Mouse (Mus musculus) embryonic stem cell, embryonic (primary cell): ENCODE results near the gene Gm34653.
"Not testable (repeated sequence)": the region's sequence is repeated elsewhere in the genome, so short reads cannot be mapped to it uniquely, and the experiment has no call there.

ENCODE experiments used
- CTCF ChIA-PET, 4 experiments: fragments of 300-600 bp in 2 of 4; fragments of 350-600 bp in 2 of 4; sonication (Branson Sonifier 250); formaldehyde crosslinking; loops; one replicate each; lab custom pipeline; 2022; ENCODE audit warnings: inconsistent platforms in 2 of 4; lab: Charles Lee
- POLR2A ChIA-PET, 4 experiments: fragments of 300-600 bp in 2 of 4; fragments of 350-600 bp in 2 of 4; sonication (Branson Sonifier 250); formaldehyde crosslinking; loops; one replicate each; lab custom pipeline; 2022; ENCODE audit warnings: antibody characterized with exemption in 4 of 4, inconsistent platforms in 1 of 4; lab: Charles Lee

Gm34653 gene

GRCm38 (mm10) chr2:34832766-34833457, at the start of gene Gm34653:
Gm34653 (plus strand) TSS chr2:34833007.
- CTCF ChIA-PET, result not testable (repeated sequence)
- POLR2A ChIA-PET, result interaction anchor here in 2 of 4 experiments (1.2 to 4.8 kb wide), 5 partner anchors 17 to 87 kb away, joined by 3 to 20 read pairs (median 3); no protein-coding TSS in a partner anchor

- CTCF ChIA-PET, result interaction anchor here (0.5 to 3.4 kb wide), 23 partner anchors 8 to 668 kb away, joined by 3 to 19 read pairs (median 3); partner anchors contain the start of genes Rabepk (in 2 of the 4), Cntrl (in 1 of the 4) and Hspa5 (in 1 of the 4)
- POLR2A ChIA-PET, result interaction anchor here in 3 of 4 experiments (0.6 to 16.2 kb wide), 23 partner anchors 8 to 325 kb away, joined by 3 to 260 read pairs (median 6); partner anchors contain the start of genes Hspa5 (in 3 of the 3), Gapvd1 (in 2 of the 3), Rabepk (in 2 of the 3) and Cntrl (in 1 of the 3)
Observed at GRCm38 (mm10) chr2:34783064-34784020, 49.5 kb upstream of the Gm34653 start.

- ChIA-PET POLR2A (interaction anchor here in 3 of 4 experiments (0.6 to 16.2 kb wide), 25 partner anchors 8 to 325 kb away, joined by 3 to 260 read pairs (median 5); partner anchors contain the start of genes Hspa5 (in 3 of the 3), Cntrl (in 2 of the 3), Rabepk (in 2 of the 3) and Gapvd1 (in 1 of the 3)), CTCF (interaction anchor here (0.6 to 3.4 kb wide), 29 partner anchors 8 to 1088 kb away, joined by 3 to 19 read pairs (median 3); partner anchors contain the start of genes Rabepk (in 3 of the 4), Cntrl (in 1 of the 4) and Hspa5 (in 1 of the 4))
Observed at GRCm38 (mm10) chr2:34784085-34784484, 48.7 kb upstream of the Gm34653 start.

- POLR2A ChIA-PET, result interaction anchor here in 3 of 4 experiments (1.0 to 15.7 kb wide), 9 partner anchors 9 to 26 kb away, joined by 3 to 260 read pairs (median 8); partner anchors contain the start of genes Hspa5 (in 3 of the 3) and Rabepk (in 2 of the 3)
- CTCF ChIA-PET, result no interaction called here
Observed at GRCm38 (mm10) chr2:34790282-34790681, 42.5 kb upstream of the Gm34653 start.

GRCm38 (mm10) chr2:34792543-34792942, 40.3 kb upstream of the Gm34653 start:
- ChIA-PET CTCF (interaction anchor here in 2 of 4 experiments (0.7 to 1.0 kb wide), 3 partner anchors 9 to 121 kb away, joined by 3 to 7 read pairs (median 5); no protein-coding TSS in a partner anchor), POLR2A (interaction anchor here in 3 of 4 experiments (0.7 to 15.7 kb wide), 8 partner anchors 9 to 28 kb away, joined by 3 to 260 read pairs (median 10); partner anchors contain the start of gene Hspa5 (in 2 of the 3))

GRCm38 (mm10) chr2:34794511-34794910, 38.3 kb upstream of the Gm34653 start:
- ChIA-PET POLR2A (interaction anchor here in 3 of 4 experiments (0.8 to 15.7 kb wide), 13 partner anchors 10 to 314 kb away, joined by 3 to 260 read pairs (median 3); partner anchors contain the start of gene Hspa5 (in 2 of the 3)), CTCF (no interaction called here)

- POLR2A ChIA-PET, result interaction anchor here in 3 of 4 experiments (1.5 to 15.7 kb wide), 6 partner anchors 11 to 55 kb away, joined by 3 to 260 read pairs (median 7); partner anchors contain the start of gene Hspa5 (in 2 of the 3)
- CTCF ChIA-PET, result no interaction called here
Observed at GRCm38 (mm10) chr2:34795426-34795825, 37.4 kb upstream of the Gm34653 start.

- ChIA-PET POLR2A (interaction anchor here in 3 of 4 experiments (0.7 to 15.7 kb wide), 55 partner anchors 9 to 345 kb away, joined by 3 to 260 read pairs (median 4); partner anchors contain the start of genes Hspa5 (in 3 of the 3), Fbxw2 (in 2 of the 3), Gapvd1 (in 2 of the 3) and Cntrl (in 1 of the 3)), CTCF (interaction anchor here in 3 of 4 experiments (0.7 to 2.4 kb wide), 6 partner anchors 15 to 309 kb away, joined by 3 to 12 read pairs (median 6); partner anchors contain the start of genes Cntrl (in 1 of the 3) and Fbxw2 (in 1 of the 3))
Observed at GRCm38 (mm10) chr2:34799357-34800256, 33.2 kb upstream of the Gm34653 start, which contains the start of gene Rabepk. Rabepk (minus strand) TSS chr2:34799912.

GRCm38 (mm10) chr2:34800371-34800770, 32.4 kb upstream of the Gm34653 start:
- ChIA-PET CTCF (interaction anchor here in 2 of 4 experiments (1.4 to 2.4 kb wide), 5 partner anchors 16 to 309 kb away, joined by 5 to 12 read pairs (median 7); partner anchors contain the start of genes Cntrl (in 1 of the 2) and Fbxw2 (in 1 of the 2)), POLR2A (interaction anchor here in 3 of 4 experiments (0.9 to 15.7 kb wide), 34 partner anchors 10 to 332 kb away, joined by 3 to 260 read pairs (median 9); partner anchors contain the start of genes Hspa5 (in 3 of the 3), Fbxw2 (in 2 of the 3), Cntrl (in 1 of the 3) and Gapvd1 (in 1 of the 3))

- POLR2A ChIA-PET, result interaction anchor here in 3 of 4 experiments (0.6 to 15.7 kb wide), 59 partner anchors 9 to 538 kb away, joined by 3 to 260 read pairs (median 4); partner anchors contain the start of genes Hspa5 (in 3 of the 3), Fbxw2 (in 2 of the 3), Gapvd1 (in 2 of the 3) and Cntrl (in 1 of the 3)
Observed at GRCm38 (mm10) chr2:34801516-34802482, 31.0 kb upstream of the Gm34653 start.

GRCm38 (mm10) chr2:34802565-34803245, 30.1 kb upstream of the Gm34653 start:
- CTCF ChIA-PET, result interaction anchor here in 2 of 4 experiments (0.6 to 1.8 kb wide), 9 partner anchors 14 to 397 kb away, joined by 3 to 7 read pairs (median 3); partner anchors contain the start of gene Cntrl (in 1 of the 2)
- POLR2A ChIA-PET, result interaction anchor here (0.6 to 15.7 kb wide), 54 partner anchors 9 to 329 kb away, joined by 3 to 260 read pairs (median 4); partner anchors contain the start of genes Hspa5 (in 3 of the 4), Cntrl (in 2 of the 4), Fbxw2 (in 2 of the 4) and Gapvd1 (in 1 of the 4)

More at GRCm38 (mm10) chr2:34801516-34802482, 31.0 kb upstream of the Gm34653 start:
- CTCF ChIA-PET, result interaction anchor here in 3 of 4 experiments (0.5 to 1.8 kb wide), 13 partner anchors 15 to 398 kb away, joined by 3 to 7 read pairs (median 3); partner anchors contain the start of gene Cntrl (in 1 of the 3)

GRCm38 (mm10) chr2:34803746-34804145, 29.1 kb upstream of the Gm34653 start:
- CTCF ChIA-PET, result no interaction called here

GRCm38 (mm10) chr2:34804172-34804571, 28.6 kb upstream of the Gm34653 start:
- ChIA-PET CTCF (no interaction called here), POLR2A (interaction anchor here (0.5 to 15.7 kb wide), 24 partner anchors 8 to 683 kb away, joined by 3 to 260 read pairs (median 7); partner anchors contain the start of genes Fbxw2 (in 2 of the 4), Hspa5 (in 2 of the 4) and Cntrl (in 1 of the 4))

More at GRCm38 (mm10) chr2:34803746-34804145, 29.1 kb upstream of the Gm34653 start:
- POLR2A ChIA-PET, result interaction anchor here (0.6 to 15.7 kb wide), 25 partner anchors 8 to 682 kb away, joined by 3 to 260 read pairs (median 7); partner anchors contain the start of genes Cntrl (in 2 of the 4), Fbxw2 (in 2 of the 4) and Hspa5 (in 2 of the 4)
